Mouse (Mus musculus) embryonic fibroblast, embryonic 13.5 days (primary cell): ENCODE data around the gene Fst. TPM values are rescaled to one million over a fixed set of nuclear protein-coding genes. Genes with fewer than 3 reads are reported as not detected.
A peak's percentile ranks its signal among the peaks of the same experiment; 100 is the strongest.

Experiments used
- H3K27ac ChIP-seq: 2 replicates; pipeline ENCODE4 v1.5.1; 2012; ENCODE audit warnings: low read length, control low read depth, inconsistent platforms; ENCODE audit not compliant: insufficient read depth
- H3K4me1 ChIP-seq: 2 replicates; pipeline ENCODE4 v1.6.1; 2011; ENCODE audit warnings: low read length; ENCODE audit not compliant: control insufficient read depth, insufficient read depth
- H3K4me3 ChIP-seq: 2 replicates; pipeline ENCODE4 v1.5.1; 2011; ENCODE audit warnings: mild to moderate bottlenecking, control low read depth, low read length; ENCODE audit not compliant: insufficient read depth
- CTCF ChIP-seq: IDR thresholded peaks from 2 replicates; pipeline ENCODE4 v1.5.1; 2011; ENCODE audit warnings: mild to moderate bottlenecking, control low read depth, low read length, moderate library complexity, borderline replicate concordance; ENCODE audit not compliant: insufficient read depth
- POLR2A ChIP-seq: IDR thresholded peaks from 2 replicates; pipeline ENCODE4 v1.6.1; 2011; ENCODE audit warnings: low read depth, mild to moderate bottlenecking, control low read depth, low read length, moderate library complexity
- polyA plus RNA-seq: library from polyadenylated mRNA; stranded (reverse); fragments of >200 nt; gene quantifications from 2 replicates; pipeline ENCODE4 v1.2.4, GENCODE M21; 2011; ENCODE audit warnings: low read depth; ENCODE audit not compliant: missing spikeins, insufficient read length

The Fst gene
- polyA plus RNA-seq, 1 experiment = 40.2 TPM

DNA sequence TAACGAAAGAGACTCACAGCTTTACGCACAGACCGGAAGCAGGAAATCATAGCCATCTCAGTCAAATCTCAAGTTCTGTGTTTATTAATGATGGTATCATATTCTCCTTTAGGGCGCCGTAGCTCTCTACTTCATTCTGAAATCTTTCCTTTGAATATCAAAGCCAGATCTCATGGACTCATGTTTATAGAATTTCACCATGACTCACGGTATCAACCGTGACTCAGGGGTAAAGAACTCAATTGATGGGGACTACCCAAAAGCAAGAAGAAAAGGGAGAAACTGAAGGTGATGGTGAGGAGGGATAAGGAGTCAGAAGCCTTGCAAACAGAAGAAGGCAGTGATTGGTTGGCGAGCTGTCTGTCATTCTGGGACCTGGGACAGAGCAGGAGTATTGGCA lies 38.5 kb downstream of the Fst start:
- Histone ChIP-seq H3K4me1 (peaks cover 3% of the 10 kb centered on the region), H3K27ac (peak overlapping the region; percentile 67; the same call in 1 of the 2 replicates), H3K4me3 (no peak overlapping the region)
- TF ChIP-seq POLR2A (no peak), CTCF (no peak)

DNA sequence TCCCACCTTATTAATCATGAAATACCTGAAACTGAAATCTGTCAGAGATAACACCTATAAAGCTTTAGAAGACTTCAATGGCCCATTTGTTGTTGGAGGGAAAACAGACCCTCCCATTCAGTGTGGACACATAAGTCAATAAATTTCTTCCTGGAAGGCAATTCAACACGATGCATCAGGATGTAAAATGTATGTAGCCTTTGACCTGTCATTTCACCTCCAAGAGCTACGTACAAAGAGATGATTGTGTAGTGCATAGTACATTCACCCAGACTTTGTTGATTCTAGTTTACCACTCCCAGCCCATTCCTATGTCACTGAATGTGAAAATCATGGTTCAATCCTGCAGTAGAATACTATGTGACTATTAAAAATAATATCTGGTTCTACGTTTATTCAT lies 39.4 kb downstream of the Fst start:
- Histone ChIP-seq H3K4me1 (peaks cover 3% of the 10 kb centered on the region), H3K4me3 (no peak overlapping the region), H3K27ac (no peak overlapping the region)
- no peak for TF ChIP-seq CTCF
- no peak for TF ChIP-seq POLR2A

DNA sequence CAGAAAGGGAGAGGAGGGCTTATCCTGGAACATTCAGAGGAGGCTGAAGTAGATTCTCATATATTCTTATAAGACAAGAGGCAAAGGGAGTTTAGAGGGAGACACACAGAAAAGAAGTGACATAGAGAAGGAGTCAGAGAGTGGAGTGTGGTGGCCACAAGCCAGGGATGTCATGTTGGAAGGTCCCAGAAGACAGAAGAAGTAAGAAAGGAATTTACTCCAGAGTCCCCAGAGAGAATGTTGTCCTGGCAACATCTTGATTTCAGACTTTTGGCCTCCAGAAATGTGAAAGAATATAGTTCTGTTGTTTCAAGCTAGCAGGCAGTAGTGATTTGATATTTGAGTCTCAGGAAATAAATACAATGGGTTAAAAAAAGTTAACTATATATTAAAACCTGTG lies 46.4 kb downstream of the Fst start:
- TF ChIP-seq POLR2A = no peak
- TF ChIP-seq CTCF = no peak
- Histone ChIP-seq H3K4me3 (no peak overlapping the region), H3K4me1 (no peaks in the 10 kb centered on the region), H3K27ac (no peak overlapping the region)

DNA sequence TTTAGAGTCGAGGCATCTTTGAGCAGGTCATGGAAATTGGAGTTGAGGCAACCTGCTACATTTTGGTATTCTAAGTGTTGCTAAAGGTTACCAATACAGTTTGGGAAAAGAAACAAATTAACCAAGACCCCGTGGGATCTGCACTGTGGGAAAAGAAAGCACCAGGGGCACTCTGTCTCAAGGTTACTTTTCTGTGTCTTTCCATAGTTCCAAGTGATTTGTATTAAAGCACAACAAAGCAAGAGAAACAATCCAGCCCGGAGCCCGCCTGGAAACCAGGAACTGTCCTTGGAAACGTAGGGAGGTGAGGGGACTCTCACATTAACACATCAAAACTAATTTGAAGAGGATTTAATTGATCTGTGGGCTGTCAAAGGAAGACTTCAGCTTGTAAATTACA lies 51.9 kb downstream of the Fst start:
- H3K27ac ChIP-seq = no peak overlapping the region
- no peaks in the 10 kb centered on the region for H3K4me1 ChIP-seq
- TF ChIP-seq POLR2A = no peak
- no peak for TF ChIP-seq CTCF
- H3K4me3 ChIP-seq = no peak overlapping the region

DNA sequence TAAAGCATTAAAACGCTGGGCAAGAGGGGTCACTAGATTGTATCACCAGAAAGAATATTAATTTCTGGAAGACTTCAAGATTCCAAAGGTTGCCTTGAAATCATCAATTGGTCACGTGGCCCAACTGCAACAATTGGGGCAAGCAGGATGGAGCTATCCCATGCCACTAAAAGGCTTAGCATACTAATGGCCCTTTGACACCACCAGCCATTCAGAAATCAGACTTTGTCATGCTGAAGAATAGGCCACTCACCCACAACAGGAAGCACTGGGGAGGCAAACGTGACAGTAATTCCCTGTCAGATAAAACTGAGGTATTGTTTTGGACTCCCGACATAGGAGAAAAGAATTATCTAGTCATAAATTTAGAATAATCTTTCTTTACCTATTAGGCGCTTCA lies 52.3 kb downstream of the Fst start:
- H3K27ac ChIP-seq = no peak overlapping the region
- no peak overlapping the region for H3K4me3 ChIP-seq
- no peak for TF ChIP-seq POLR2A
- TF ChIP-seq CTCF = no peak
- H3K4me1 ChIP-seq = no peaks in the 10 kb centered on the region

DNA sequence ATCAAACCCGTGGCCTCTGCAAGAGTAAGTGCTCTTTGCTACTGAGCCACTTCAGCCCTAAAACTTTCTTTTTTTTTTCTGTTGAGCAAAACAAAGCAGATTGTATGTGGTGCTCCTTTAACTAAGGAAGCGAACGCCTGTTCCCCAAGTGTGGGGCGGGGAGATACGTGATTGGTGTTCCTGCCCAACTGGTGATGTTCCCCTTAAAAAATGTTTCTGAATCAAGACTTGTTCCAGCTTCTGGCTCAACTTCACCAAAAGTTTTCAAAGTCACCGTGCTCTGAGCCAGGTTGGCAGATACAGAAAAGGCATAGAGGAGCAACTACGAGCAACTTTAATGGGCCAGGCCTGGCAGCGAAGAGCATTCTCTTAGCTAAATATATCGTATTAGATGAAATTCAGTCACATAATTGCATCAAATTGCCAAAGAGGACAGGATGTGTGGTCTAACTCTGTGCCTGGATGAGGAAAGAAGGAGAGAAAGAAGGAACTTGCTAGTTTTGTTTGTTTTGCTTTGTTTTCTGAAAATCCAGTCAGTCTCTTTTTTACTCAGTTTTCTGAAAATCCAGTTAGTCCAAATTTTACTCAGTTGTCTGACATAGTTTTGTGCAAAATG lies 53.5 kb downstream of the Fst start:
- Histone ChIP-seq H3K4me1 (no peaks in the 10 kb centered on the region), H3K4me3 (no peak overlapping the region), H3K27ac (no peak overlapping the region)
- TF ChIP-seq CTCF (no peak), POLR2A (no peak)

Other genes starting within 250 kb of the Fst start
- 106 and 116 TPM in 2 replicates for gene Ndufs4, start 70.7 kb downstream of the Fst start, polyA plus RNA-seq